Mouse (Mus musculus): ENCODE measurements around the gene Ebf1. TPM values are rescaled to one million over a fixed set of nuclear protein-coding genes. Genes with fewer than 3 reads are reported as not detected.

The Ebf1 gene
- polyA plus RNA-seq, 1 experiment from 2014 or later: 14.5 TPM

DNA sequence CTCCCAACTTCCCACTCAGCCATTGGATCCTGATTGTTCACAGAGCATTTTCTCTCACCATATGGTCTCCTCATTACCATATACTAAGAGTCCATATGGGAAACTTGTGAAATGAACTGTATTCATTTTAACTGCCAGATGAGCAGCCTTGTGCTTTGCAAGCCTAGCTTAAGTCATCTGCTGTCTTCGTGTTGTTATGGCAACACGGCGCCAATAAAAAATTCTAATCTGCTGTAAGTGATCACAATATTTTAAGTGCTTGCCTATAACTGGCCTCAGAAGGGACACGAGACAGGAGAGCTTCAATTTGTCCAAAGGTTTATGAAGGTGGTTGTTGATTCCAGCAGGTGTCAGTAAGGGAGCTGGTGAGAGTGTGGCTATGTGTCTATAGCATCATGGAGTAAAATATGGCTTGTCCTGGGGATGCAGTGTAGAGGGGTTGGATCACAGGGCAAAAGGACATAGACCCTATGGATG, 360.8 kb downstream of the Ebf1 start:
- Histone ChIP-seq H3K4me3 (ENCODE audit: low read depth, low read length) (no peak overlapping the region), H3K4me2 (no peak overlapping the region), H3K9ac (ENCODE audit: low read depth, low read length) (no peak overlapping the region), H3K9me3 (replicated peaks; ENCODE audit: control insufficient read depth, low read length) (no peaks in the 10 kb centered on the region), H3K36me3 (ENCODE audit: control insufficient read depth, insufficient read depth, low read length) (no peaks in the 10 kb centered on the region), H3K27ac (ENCODE audit: low read depth, low read length) (no peak overlapping the region), H3K27me3 (ENCODE audit: control insufficient read depth, insufficient read depth, low read length) (no peaks in the 10 kb centered on the region), H3K4me1 (ENCODE audit: control insufficient read depth, insufficient read depth, low read length) (no peaks in the 10 kb centered on the region)
- ATAC-seq (replicated peaks; ENCODE audit: insufficient number of reproducible peaks, low FRiP score, low TSS enrichment): no peak
- WGBS (ENCODE audit: insufficient replicate concordance): 85% methylated on average over 4 of the region's 4 CpGs

DNA sequence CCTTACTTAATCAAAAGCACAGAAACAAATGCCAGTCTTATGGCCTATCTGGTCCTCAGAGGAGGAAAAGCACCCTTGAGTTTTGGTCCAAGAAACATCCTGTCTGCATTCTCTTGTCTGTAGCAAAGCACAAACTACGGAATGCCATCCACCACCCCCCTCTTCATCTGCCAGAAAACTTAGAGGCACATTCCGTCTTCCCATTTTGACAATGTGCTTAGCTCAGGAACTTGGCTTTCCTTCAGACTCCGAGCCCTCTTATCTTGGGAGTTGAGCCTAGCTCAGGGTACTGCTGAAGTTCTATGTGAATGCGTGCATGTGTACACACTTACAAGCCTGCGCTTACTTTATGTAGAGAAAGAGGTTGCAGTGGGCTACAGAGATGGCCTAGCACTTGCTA, 362.3 kb downstream of the Ebf1 start:
- H3K27me3 ChIP-seq (ENCODE audit: control insufficient read depth, insufficient read depth, low read length): no peaks in the 10 kb centered on the region
- WGBS (ENCODE audit: insufficient replicate concordance): 52% methylated on average over 5 of the region's 5 CpGs
- H3K4me3 ChIP-seq (ENCODE audit: low read depth, low read length): no peak overlapping the region
- H3K4me2 ChIP-seq: no peak overlapping the region
- no peaks in the 10 kb centered on the region for H3K4me1 ChIP-seq (ENCODE audit: control insufficient read depth, insufficient read depth, low read length)
- no peaks in the 10 kb centered on the region for H3K9me3 ChIP-seq (replicated peaks; ENCODE audit: control insufficient read depth, low read length)
- H3K27ac ChIP-seq (ENCODE audit: low read depth, low read length): no peak overlapping the region
- ATAC-seq (replicated peaks; ENCODE audit: insufficient number of reproducible peaks, low FRiP score, low TSS enrichment): no peak
- no peaks in the 10 kb centered on the region for H3K36me3 ChIP-seq (ENCODE audit: control insufficient read depth, insufficient read depth, low read length)
- no peak overlapping the region for H3K9ac ChIP-seq (ENCODE audit: low read depth, low read length)

DNA sequence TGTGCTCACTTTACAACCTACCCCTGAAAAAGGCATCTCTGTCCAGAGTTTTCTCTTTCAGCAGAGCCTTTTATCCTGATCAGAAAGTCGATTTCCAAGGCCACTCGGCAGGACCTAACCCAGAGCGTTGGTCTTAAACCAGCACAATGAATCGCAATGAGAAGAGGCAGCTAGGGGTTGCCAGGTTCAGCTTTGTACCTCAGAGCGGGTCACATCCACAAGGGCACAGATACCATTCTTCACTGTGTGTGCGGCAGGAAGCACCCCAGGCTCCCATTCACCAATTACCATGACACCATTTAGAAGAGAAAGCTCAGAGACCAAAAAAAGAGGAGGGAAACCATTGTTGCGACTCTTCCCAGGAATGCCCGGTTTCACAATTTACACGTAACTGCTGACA, 365.1 kb downstream of the Ebf1 start:
- no peaks in the 10 kb centered on the region for H3K27me3 ChIP-seq (ENCODE audit: control insufficient read depth, insufficient read depth, low read length)
- H3K9ac ChIP-seq (ENCODE audit: low read depth, low read length): no peak overlapping the region
- H3K4me1 ChIP-seq (ENCODE audit: control insufficient read depth, insufficient read depth, low read length): no peaks in the 10 kb centered on the region
- ATAC-seq (replicated peaks; ENCODE audit: insufficient number of reproducible peaks, low FRiP score, low TSS enrichment): no peak
- no peaks in the 10 kb centered on the region for H3K36me3 ChIP-seq (ENCODE audit: control insufficient read depth, insufficient read depth, low read length)
- no peak overlapping the region for H3K4me3 ChIP-seq (ENCODE audit: low read depth, low read length)
- no peak overlapping the region for H3K4me2 ChIP-seq
- whole genome bisulfite sequencing (ENCODE audit: insufficient replicate concordance): 73% methylated on average over 9 of the region's 9 CpGs
- H3K27ac ChIP-seq (ENCODE audit: low read depth, low read length): no peak overlapping the region
- no peaks in the 10 kb centered on the region for H3K9me3 ChIP-seq (replicated peaks; ENCODE audit: control insufficient read depth, low read length)

DNA sequence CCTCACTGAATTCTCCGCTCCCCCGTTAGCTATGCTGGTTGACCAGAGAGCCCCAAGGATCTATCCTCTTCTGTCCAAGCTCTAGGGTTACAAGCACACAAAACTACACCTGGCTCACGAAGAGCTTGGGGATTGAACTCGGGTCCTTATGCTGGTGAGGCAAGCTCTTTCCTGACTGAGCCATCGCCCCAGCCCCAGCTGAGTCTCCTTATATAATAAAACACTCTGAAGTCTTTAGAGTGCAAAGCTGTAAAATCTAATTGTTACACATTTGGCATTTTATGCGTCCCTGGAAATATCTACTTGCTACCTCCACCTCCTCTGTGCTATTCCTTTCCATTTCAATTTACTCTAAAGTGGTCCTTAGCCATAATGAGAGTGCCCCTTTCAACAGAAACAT, 366.8 kb downstream of the Ebf1 start:
- Histone ChIP-seq H3K27me3 (ENCODE audit: control insufficient read depth, insufficient read depth, low read length) (no peaks in the 10 kb centered on the region), H3K27ac (ENCODE audit: low read depth, low read length) (no peak overlapping the region), H3K36me3 (ENCODE audit: control insufficient read depth, insufficient read depth, low read length) (no peaks in the 10 kb centered on the region), H3K4me1 (ENCODE audit: control insufficient read depth, insufficient read depth, low read length) (no peaks in the 10 kb centered on the region), H3K9me3 (replicated peaks; ENCODE audit: control insufficient read depth, low read length) (no peaks in the 10 kb centered on the region), H3K4me3 (ENCODE audit: low read depth, low read length) (no peak overlapping the region), H3K4me2 (no peak overlapping the region), H3K9ac (ENCODE audit: low read depth, low read length) (no peak overlapping the region)
- no peak for ATAC-seq (replicated peaks; ENCODE audit: insufficient number of reproducible peaks, low FRiP score, low TSS enrichment)
- 76% methylated on average over 6 of the region's 6 CpGs for WGBS (ENCODE audit: insufficient replicate concordance)

DNA sequence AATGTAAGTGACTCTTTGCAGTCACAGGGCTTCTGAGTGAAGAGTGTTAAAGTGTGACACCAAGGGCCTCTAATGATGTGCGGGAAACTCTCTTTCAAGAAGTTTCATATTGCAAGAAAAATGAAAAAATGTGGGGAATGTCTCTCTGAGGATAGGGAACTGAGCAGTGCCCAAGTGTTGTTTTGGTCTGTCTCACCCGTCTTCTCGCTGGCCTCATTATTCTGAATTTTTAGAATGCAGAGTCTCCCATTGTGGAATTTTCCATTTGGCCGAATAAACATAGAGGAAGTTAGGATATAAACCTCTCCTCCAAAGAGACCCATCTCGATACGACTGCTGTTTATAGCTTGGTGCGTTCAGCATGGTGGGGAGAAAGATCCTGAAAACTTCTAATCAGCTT, 367.3 kb downstream of the Ebf1 start:
- Histone ChIP-seq H3K27ac (ENCODE audit: low read depth, low read length) (no peak overlapping the region), H3K36me3 (ENCODE audit: control insufficient read depth, insufficient read depth, low read length) (no peaks in the 10 kb centered on the region), H3K4me2 (no peak overlapping the region), H3K9me3 (replicated peaks; ENCODE audit: control insufficient read depth, low read length) (no peaks in the 10 kb centered on the region), H3K9ac (ENCODE audit: low read depth, low read length) (no peak overlapping the region), H3K4me1 (ENCODE audit: control insufficient read depth, insufficient read depth, low read length) (no peaks in the 10 kb centered on the region), H3K4me3 (ENCODE audit: low read depth, low read length) (no peak overlapping the region), H3K27me3 (ENCODE audit: control insufficient read depth, insufficient read depth, low read length) (no peaks in the 10 kb centered on the region)
- ATAC-seq (replicated peaks; ENCODE audit: insufficient number of reproducible peaks, low FRiP score, low TSS enrichment): no peak
- WGBS (ENCODE audit: insufficient replicate concordance): 75% methylated on average over 7 of the region's 7 CpGs

DNA sequence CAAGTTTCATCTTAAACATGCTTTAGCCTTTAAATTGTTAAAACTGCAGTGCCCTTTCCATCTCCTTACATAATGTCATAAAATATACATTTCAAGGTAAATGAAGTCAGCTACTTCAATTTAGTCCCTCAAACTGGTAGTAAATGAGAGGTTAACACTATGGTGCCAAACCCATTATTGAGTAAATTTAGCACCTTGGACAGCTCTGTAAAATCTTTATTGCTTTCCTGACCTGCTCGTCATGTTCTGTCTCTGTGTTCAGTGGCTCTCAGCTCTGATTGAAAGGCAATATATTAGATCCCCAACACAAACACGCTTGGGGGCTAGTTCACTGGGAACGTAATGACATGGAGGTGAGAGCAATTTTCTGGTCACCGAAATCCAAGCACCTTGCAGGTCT, 370.7 kb downstream of the Ebf1 start:
- Histone ChIP-seq H3K27ac (ENCODE audit: low read depth, low read length) (no peak overlapping the region), H3K4me1 (ENCODE audit: control insufficient read depth, insufficient read depth, low read length) (no peaks in the 10 kb centered on the region), H3K36me3 (ENCODE audit: control insufficient read depth, insufficient read depth, low read length) (no peaks in the 10 kb centered on the region), H3K27me3 (ENCODE audit: control insufficient read depth, insufficient read depth, low read length) (no peaks in the 10 kb centered on the region), H3K9me3 (replicated peaks; ENCODE audit: control insufficient read depth, low read length) (no peaks in the 10 kb centered on the region), H3K9ac (ENCODE audit: low read depth, low read length) (no peak overlapping the region), H3K4me2 (no peak overlapping the region), H3K4me3 (ENCODE audit: low read depth, low read length) (no peak overlapping the region)
- WGBS (ENCODE audit: insufficient replicate concordance): 67% methylated on average over 4 of the region's 4 CpGs
- ATAC-seq (replicated peaks; ENCODE audit: insufficient number of reproducible peaks, low FRiP score, low TSS enrichment): no peak

DNA sequence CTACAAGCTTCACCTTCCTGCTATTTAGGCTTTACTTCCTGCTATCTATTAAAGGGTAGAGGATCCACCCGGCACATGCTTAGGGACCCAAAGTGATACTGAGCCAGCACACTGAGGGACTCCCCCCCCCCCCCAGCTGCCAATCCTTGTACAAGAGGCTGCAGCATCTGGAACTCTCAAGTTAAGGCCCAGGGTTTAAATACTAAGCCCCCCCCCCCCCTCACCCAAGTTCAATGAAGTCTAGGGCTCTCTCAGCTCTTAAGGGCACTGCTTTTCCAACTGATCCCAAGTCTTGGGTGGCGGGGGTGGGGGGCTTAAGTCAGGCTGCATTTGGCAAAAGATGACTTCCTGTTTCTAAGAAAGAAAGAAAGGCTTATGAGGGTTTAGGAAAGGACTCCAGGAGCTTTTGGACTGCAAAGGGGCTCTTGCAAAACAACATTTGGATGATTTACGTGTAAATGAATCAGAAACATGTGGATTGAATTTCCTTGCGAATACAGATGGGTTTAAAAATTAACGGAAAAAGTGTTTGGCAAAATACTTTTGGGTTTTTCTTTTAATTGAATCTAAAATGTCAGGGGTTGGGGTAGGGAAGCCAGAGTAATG, 385.7 kb downstream of the Ebf1 start:
- Histone ChIP-seq H3K27me3 (ENCODE audit: control insufficient read depth, insufficient read depth, low read length) (no peaks in the 10 kb centered on the region), H3K27ac (ENCODE audit: low read depth, low read length) (no peak overlapping the region), H3K9me3 (replicated peaks; ENCODE audit: control insufficient read depth, low read length) (no peaks in the 10 kb centered on the region), H3K9ac (ENCODE audit: low read depth, low read length) (no peak overlapping the region), H3K4me3 (ENCODE audit: low read depth, low read length) (no peak overlapping the region), H3K4me1 (ENCODE audit: control insufficient read depth, insufficient read depth, low read length) (no peaks in the 10 kb centered on the region), H3K36me3 (ENCODE audit: control insufficient read depth, insufficient read depth, low read length) (no peaks in the 10 kb centered on the region), H3K4me2 (no peak overlapping the region)
- WGBS (ENCODE audit: insufficient replicate concordance): 77% methylated on average over 5 of the region's 5 CpGs
- no peak for ATAC-seq (replicated peaks; ENCODE audit: insufficient number of reproducible peaks, low FRiP score, low TSS enrichment)

DNA sequence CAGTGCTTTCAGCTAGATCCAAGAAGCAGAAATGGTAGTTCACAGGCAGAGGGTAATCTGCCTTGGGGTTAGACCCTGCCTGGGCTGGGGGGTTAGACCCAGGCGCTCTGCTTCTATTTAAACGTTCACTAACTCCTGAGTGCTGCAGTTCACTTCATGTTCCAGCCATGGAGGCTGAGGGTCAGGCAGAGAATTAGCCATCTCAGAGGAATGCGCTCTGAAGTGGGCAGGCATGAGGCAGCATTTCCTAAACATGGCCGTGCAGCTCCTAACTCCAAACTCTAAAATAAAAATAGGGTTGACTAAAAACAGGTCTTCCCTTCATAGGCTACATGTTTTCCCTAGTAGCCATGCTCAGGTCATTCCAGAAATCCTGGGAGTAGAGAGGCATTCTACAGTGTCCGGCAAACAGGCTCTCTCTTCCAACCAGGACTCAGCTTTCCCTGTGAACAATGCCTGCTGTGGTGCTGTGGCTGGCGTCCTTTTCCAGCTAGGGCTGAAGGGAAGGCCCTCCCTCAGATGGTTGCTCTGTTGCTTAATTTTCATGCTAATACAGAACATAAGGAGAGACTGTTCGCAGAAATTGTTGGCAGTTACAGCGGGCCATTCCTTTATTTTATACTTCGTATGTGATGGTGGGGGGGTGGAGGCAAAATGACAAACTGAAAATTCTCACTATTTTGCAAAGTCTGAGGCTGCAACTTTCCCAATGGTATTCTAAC, 386.8 kb downstream of the Ebf1 start:
- H3K9me3 ChIP-seq (replicated peaks; ENCODE audit: control insufficient read depth, low read length): no peaks in the 10 kb centered on the region
- 54% methylated on average over 9 of the region's 9 CpGs for WGBS (ENCODE audit: insufficient replicate concordance)
- no peak for ATAC-seq (replicated peaks; ENCODE audit: insufficient number of reproducible peaks, low FRiP score, low TSS enrichment)
- no peak overlapping the region for H3K9ac ChIP-seq (ENCODE audit: low read depth, low read length)
- H3K4me2 ChIP-seq: no peak overlapping the region
- H3K27me3 ChIP-seq (ENCODE audit: control insufficient read depth, insufficient read depth, low read length): no peaks in the 10 kb centered on the region
- H3K27ac ChIP-seq (ENCODE audit: low read depth, low read length): no peak overlapping the region
- no peaks in the 10 kb centered on the region for H3K36me3 ChIP-seq (ENCODE audit: control insufficient read depth, insufficient read depth, low read length)
- no peaks in the 10 kb centered on the region for H3K4me1 ChIP-seq (ENCODE audit: control insufficient read depth, insufficient read depth, low read length)
- no peak overlapping the region for H3K4me3 ChIP-seq (ENCODE audit: low read depth, low read length)

DNA sequence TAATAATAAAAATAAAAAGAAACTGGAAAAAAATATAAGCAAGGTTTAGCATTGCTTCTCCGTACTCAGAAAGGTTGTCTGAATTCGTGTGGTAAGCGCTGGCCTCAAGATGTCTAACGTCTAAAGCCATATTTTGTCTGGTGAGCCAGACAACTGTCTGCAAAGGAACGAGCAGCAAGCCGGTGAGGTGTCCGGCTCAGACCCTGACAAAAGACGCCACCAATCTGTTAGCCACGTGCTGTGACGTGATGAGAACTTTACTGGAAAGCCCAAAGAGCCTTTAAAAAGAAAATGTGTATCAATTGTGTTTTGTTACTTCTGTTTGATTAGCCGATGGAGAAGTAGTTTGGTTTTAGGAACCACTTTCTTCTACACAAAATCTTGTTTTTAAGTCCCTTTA, 390.2 kb downstream of the Ebf1 start:
- Histone ChIP-seq H3K27ac (ENCODE audit: low read depth, low read length) (no peak overlapping the region), H3K27me3 (ENCODE audit: control insufficient read depth, insufficient read depth, low read length) (no peaks in the 10 kb centered on the region), H3K4me3 (ENCODE audit: low read depth, low read length) (no peak overlapping the region), H3K4me1 (ENCODE audit: control insufficient read depth, insufficient read depth, low read length) (no peaks in the 10 kb centered on the region), H3K4me2 (no peak overlapping the region), H3K9ac (ENCODE audit: low read depth, low read length) (no peak overlapping the region), H3K36me3 (ENCODE audit: control insufficient read depth, insufficient read depth, low read length) (no peaks in the 10 kb centered on the region), H3K9me3 (replicated peaks; ENCODE audit: control insufficient read depth, low read length) (no peaks in the 10 kb centered on the region)
- WGBS (ENCODE audit: insufficient replicate concordance): 67% methylated on average over 11 of the region's 11 CpGs
- no peak for ATAC-seq (replicated peaks; ENCODE audit: insufficient number of reproducible peaks, low FRiP score, low TSS enrichment)

Data from heart, embryonic 11.5 days (tissue).